Mouse (Mus musculus): ENCODE results near the gene Agtrap. TPM values are rescaled to one million over a fixed set of nuclear protein-coding genes. Genes with fewer than 3 reads are reported as not detected.
"Not testable (repeated sequence)": the region's sequence is repeated elsewhere in the genome, so short reads cannot be mapped to it uniquely, and the experiment has no call there.

Gene Agtrap
- polyA plus RNA-seq, 1 experiment from 2014 or later: 15.4 TPM

DNA sequence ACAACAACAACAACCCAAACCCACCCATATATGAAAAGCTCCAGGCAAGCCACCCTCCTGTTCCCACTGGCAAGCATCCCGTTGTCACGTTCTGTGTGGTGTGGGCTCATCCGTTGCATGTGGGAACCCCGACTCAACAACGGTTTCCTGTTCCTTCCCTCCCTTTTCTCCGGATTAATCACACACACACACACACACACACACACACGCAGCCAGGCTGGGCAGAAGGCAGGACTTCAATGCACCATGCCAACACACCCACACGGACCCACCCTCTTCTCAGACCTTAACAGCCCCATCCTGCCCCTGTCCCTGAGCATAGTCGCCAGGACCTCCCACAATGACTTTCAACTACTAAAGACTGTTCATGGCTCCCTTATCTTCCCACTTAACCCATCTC is 32.7 kb upstream of the Agtrap start:
- Histone ChIP-seq H3K36me3 (no peaks in the 10 kb centered on the region), H3K4me3 (no peak overlapping the region), H3K27me3 (replicated peaks) (peaks cover 44% of the 10 kb centered on the region), H3K27ac (replicated peaks) (no peak overlapping the region), H3K9ac (no peak overlapping the region), H3K4me2 (no peak overlapping the region), H3K4me1 (peaks cover 3% of the 10 kb centered on the region), H3K9me3 (peaks cover 3% of the 10 kb centered on the region; the same call in 1 of the 2 replicates)
- no peak for ATAC-seq (ENCODE audit: extremely low read depth, insufficient number of reproducible peaks, low FRiP score, low TSS enrichment)
- 71% methylated on average over 9 of the region's 9 CpGs for WGBS

DNA sequence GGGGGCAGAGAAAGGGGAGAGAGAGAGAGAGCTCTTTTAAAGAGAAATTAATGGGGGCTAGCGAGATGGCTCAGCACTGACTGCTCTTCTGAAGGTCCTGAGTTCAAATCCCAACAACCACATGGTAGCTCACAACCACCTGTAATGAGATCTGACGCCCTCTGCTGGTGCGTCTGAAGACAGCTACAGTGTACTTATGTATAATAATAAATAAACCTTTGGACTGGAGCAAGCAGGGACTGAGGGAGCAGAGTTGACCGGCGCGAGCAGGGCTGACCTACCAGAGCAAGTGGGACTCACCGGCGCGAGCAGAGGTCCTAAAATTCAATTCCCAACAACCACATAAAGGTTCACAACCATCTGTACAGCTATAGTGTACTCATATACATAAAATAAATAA is 31.7 kb upstream of the Agtrap start:
- not testable (repeated sequence) for H3K36me3 ChIP-seq; H3K9me3 ChIP-seq; ATAC-seq (ENCODE audit: extremely low read depth, insufficient number of reproducible peaks, low FRiP score, low TSS enrichment); H3K27ac ChIP-seq (replicated peaks); H3K4me3 ChIP-seq; H3K9ac ChIP-seq; H3K4me2 ChIP-seq
- peaks cover 10% of the 10 kb centered on the region for H3K4me1 ChIP-seq
- 76% methylated on average over 9 of the region's 9 CpGs for WGBS
- peaks cover 41% of the 10 kb centered on the region for H3K27me3 ChIP-seq (replicated peaks)

DNA sequence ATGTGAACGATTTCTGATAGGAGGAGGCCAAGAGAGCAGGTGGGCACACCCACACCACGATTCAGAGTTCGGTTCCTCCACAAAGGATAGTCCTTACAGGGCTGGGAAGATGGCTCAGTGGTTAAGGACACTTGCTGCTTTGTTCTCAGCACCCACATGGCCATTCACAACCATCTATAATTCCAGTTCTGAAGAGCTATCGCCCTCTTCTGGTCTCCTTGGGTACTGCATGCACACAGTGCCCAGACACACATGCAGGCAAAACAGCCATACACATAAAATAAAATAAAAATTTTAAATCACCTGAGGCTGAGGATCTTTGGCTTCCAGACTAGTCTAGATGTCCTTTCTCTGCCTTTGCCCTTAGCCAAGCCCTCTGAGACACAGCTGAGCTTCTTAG is 29.6 kb upstream of the Agtrap start:
- ATAC-seq (ENCODE audit: extremely low read depth, insufficient number of reproducible peaks, low FRiP score, low TSS enrichment): no peak
- Histone ChIP-seq H3K27ac (replicated peaks) (no peak overlapping the region), H3K36me3 (no peaks in the 10 kb centered on the region), H3K9me3 (peaks cover 3% of the 10 kb centered on the region; the same call in 1 of the 2 replicates), H3K4me1 (peaks cover 10% of the 10 kb centered on the region), H3K4me2 (no peak overlapping the region), H3K9ac (no peak overlapping the region), H3K4me3 (no peak overlapping the region), H3K27me3 (replicated peaks) (peaks cover 39% of the 10 kb centered on the region)
- 71% methylated on average over 4 of the region's 4 CpGs for WGBS

DNA sequence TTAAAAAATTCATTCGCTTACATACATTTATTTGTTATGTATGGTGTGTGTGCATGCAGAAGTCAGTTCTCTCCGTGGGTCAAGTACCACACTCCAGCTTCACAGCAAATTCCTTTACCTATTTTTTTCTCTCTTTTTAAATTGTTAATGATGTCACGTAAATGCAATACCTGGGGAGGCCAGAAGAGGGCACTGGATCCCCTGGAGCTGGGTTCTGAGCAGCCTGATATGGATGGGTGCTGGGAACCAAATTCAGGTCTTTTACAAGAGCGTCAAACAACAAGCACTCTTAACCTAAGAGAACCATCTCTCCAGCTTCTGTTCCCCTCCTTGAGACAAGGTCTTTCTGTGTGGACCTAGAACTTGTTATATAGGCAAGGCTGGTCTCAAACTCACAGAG is 28.8 kb upstream of the Agtrap start:
- Histone ChIP-seq H3K9me3 (peaks cover 3% of the 10 kb centered on the region; the same call in 1 of the 2 replicates), H3K4me1 (peaks cover 10% of the 10 kb centered on the region), H3K4me3 (no peak overlapping the region), H3K4me2 (no peak overlapping the region), H3K27me3 (replicated peaks) (peaks cover 34% of the 10 kb centered on the region), H3K9ac (no peak overlapping the region), H3K36me3 (no peaks in the 10 kb centered on the region), H3K27ac (replicated peaks) (no peak overlapping the region)
- no peak for ATAC-seq (ENCODE audit: extremely low read depth, insufficient number of reproducible peaks, low FRiP score, low TSS enrichment)
- 78% methylated on average over 4 of the region's 4 CpGs for WGBS

DNA sequence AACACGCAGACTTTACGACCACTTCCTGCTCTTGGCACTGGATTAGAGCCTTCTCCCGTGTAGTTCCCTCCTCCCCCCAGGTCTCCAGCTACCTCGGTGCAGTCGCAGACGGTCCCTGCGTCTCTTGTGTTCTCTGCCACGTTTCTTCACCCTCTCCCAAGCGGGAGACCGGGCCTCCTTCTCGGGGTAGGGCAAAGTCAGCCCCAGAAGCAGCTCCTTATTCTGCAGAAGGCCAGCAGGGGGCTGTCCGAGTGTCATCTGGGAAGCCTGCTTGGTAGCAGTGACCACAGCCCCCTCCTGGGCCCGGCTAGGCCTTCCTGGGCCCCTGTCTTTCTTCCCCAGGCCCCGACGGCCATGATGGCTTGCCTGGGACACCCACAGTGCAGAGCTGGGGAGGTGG is 27.6 kb upstream of the Agtrap start:
- Histone ChIP-seq H3K4me3 (peak overlapping the region; percentile 2; the same call in 1 of the 2 replicates), H3K9ac (peak overlapping the region; percentile 44; the same call in 1 of the 2 replicates), H3K9me3 (peaks cover 3% of the 10 kb centered on the region; the same call in 1 of the 2 replicates), H3K4me2 (peak overlapping the region; percentile 46), H3K27ac (replicated peaks) (no peak overlapping the region), H3K36me3 (no peaks in the 10 kb centered on the region), H3K27me3 (replicated peaks) (peaks cover 27% of the 10 kb centered on the region), H3K4me1 (peaks cover 10% of the 10 kb centered on the region)
- WGBS: 3% methylated on average over 15 of the region's 15 CpGs
- ATAC-seq (ENCODE audit: extremely low read depth, insufficient number of reproducible peaks, low FRiP score, low TSS enrichment): no peak

DNA sequence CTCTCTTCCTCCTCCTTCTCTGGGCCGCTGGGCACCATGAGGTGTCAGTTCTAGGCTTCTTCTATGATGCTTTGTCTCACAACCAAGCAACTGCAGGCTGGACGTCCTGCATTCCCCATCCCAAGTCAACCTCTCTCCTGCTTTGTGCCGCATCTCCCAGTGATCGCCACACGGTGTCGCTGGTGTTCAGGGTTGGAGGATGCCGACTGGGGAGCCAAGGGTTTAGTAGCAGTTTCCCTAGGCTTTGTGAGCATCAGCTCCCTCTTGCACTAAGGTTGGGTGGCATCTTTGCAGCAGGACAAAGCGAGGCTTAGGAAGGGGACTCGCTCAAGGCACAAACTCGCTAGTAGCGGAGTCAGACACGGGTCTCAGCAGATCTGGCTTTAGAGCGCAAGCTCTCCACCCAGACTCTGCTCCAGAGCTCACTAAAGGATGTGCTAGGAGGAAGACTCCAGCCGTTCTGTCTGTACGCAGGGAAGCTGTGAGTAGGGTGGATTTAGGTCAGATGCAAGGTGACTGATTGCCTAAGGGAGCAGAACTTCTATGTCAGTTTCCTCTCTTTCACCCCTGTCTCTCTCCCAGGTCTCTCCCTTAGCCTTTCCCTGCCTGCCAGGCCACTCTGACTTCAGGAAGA is 27.0 kb upstream of the Agtrap start:
- H3K27me3 ChIP-seq (replicated peaks): peaks cover 27% of the 10 kb centered on the region
- H3K9ac ChIP-seq: peak overlapping the region; percentile 44; the same call in 1 of the 2 replicates
- 5% methylated on average over 15 of the region's 15 CpGs for WGBS
- no peak overlapping the region for H3K4me3 ChIP-seq
- H3K36me3 ChIP-seq: no peaks in the 10 kb centered on the region
- peaks cover 3% of the 10 kb centered on the region; the same call in 1 of the 2 replicates for H3K9me3 ChIP-seq
- H3K4me1 ChIP-seq: peaks cover 10% of the 10 kb centered on the region
- no peak for ATAC-seq (ENCODE audit: extremely low read depth, insufficient number of reproducible peaks, low FRiP score, low TSS enrichment)
- no peak overlapping the region for H3K27ac ChIP-seq (replicated peaks)
- peak overlapping the region; percentile 46 for H3K4me2 ChIP-seq

DNA sequence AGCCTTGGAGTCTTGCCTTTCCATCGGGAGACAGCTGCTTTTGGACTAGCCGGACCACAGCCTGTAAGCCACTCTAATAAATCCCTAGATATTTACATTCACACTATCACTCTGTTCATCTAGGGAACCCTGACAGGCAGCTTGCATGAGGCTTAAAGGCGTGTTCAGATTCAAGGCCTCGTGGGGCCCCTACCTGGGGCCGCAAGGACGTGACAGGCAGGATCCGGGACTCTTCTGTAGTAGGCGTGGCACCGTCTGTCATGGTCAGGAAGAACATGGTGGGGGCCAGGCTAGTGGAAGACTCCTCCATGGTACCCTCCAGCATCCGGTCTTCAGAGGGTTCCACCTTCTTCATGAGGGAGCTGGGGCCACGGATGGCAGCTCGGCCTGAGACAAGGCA is 24.7 kb upstream of the Agtrap start:
- Histone ChIP-seq H3K36me3 (no peaks in the 10 kb centered on the region), H3K27ac (replicated peaks) (no peak overlapping the region), H3K4me2 (no peak overlapping the region), H3K27me3 (replicated peaks) (peaks cover 29% of the 10 kb centered on the region), H3K4me3 (no peak overlapping the region), H3K9me3 (peaks cover 3% of the 10 kb centered on the region; the same call in 1 of the 2 replicates), H3K9ac (no peak overlapping the region), H3K4me1 (peaks cover 28% of the 10 kb centered on the region)
- 78% methylated on average over 12 of the region's 12 CpGs for WGBS
- no peak for ATAC-seq (ENCODE audit: extremely low read depth, insufficient number of reproducible peaks, low FRiP score, low TSS enrichment)

DNA sequence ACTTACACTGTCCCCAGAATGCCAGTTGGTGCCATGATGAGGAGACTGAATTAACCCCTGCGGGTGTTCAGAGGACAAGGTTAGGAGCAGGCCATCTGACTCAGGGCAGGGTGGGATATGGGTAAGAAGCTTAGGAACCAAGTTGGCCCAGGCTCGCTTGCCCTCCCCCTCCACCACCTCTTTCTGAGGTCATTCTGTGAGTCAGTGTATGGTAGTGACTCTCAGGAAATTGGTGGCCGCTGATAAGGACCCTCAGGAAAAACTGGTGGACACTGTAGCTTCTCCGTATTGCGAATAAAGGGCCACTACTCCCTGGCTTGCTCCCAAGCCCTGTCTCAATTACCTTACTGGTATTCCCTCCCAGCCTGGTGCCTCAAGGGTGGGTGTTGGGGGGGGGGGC is 21.4 kb upstream of the Agtrap start:
- Histone ChIP-seq H3K4me1 (peaks cover 27% of the 10 kb centered on the region), H3K27me3 (replicated peaks) (peaks cover 24% of the 10 kb centered on the region), H3K4me3 (no peak overlapping the region), H3K27ac (replicated peaks) (no peak overlapping the region), H3K36me3 (no peaks in the 10 kb centered on the region), H3K4me2 (no peak overlapping the region), H3K9ac (no peak overlapping the region), H3K9me3 (no peaks in the 10 kb centered on the region)
- WGBS: 42% methylated on average over 5 of the region's 5 CpGs
- no peak for ATAC-seq (ENCODE audit: extremely low read depth, insufficient number of reproducible peaks, low FRiP score, low TSS enrichment)

DNA sequence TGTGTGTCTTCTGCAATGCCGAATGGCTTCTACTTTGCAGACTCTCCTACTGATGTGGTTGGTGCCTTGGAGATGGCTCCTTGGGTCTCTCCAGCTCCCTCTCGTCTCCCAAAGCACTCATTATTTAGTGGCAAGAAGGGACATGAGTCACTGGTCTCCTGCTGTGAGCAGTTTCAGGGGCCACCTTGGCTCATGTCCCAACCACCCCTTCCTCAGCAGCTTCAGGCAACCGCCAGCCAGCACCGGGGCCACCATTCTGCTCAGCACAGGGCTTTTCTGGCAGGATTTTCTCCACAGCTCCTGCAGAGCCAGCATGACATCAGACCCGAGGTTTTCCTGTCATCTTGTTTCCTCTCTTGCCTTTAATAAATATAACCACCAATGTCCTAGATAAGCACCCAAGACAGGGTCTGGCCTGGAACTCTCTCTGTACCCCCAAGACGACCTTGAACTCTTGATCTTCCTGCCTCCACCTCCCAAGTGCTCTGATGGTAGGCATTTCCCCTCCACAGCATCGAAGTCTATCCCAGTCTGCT is 20.8 kb upstream of the Agtrap start:
- H3K27me3 ChIP-seq (replicated peaks): peaks cover 20% of the 10 kb centered on the region; the same call in 1 of the 2 replicates
- H3K4me3 ChIP-seq: no peak overlapping the region
- H3K4me2 ChIP-seq: no peak overlapping the region
- no peaks in the 10 kb centered on the region for H3K9me3 ChIP-seq
- H3K9ac ChIP-seq: no peak overlapping the region
- H3K36me3 ChIP-seq: no peaks in the 10 kb centered on the region
- ATAC-seq (ENCODE audit: extremely low read depth, insufficient number of reproducible peaks, low FRiP score, low TSS enrichment): no peak
- 40% methylated on average over 7 of the region's 7 CpGs for WGBS
- H3K4me1 ChIP-seq: peaks cover 27% of the 10 kb centered on the region
- no peak overlapping the region for H3K27ac ChIP-seq (replicated peaks)

DNA sequence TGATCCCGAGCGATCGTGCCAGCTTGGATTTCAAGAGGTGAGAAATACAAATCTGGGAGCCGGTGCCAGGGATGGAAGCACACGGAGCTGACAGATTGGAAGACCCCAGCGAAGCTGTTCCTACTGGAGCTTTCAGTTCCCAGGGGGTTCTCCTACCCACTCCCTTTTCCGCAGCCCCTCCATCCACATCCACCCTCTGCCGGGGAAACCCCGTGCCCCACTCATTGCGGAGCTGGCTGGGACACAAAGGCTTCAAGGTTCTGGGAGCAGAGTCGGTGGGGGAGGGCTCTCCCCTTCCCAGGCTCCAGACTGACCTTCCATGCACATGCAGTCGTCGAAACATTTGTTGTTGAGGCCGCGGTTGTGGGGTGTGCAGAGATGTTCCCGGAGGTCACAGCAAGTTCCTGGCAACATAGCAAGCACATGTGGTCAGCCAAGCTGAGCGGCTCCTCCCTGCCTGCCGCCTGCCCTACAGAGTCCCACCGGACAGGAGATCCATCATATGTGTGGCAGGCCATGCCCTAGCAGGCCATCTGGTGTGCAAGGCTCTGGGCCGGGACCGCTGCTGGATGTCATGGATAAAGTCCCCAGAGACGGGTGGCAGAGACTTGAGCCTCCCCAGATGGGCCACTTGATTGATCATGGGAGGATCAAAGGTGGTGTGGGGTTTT is 19.9 kb upstream of the Agtrap start:
- peaks cover 18% of the 10 kb centered on the region; the same call in 1 of the 2 replicates for H3K27me3 ChIP-seq (replicated peaks)
- peaks cover 27% of the 10 kb centered on the region for H3K4me1 ChIP-seq
- 42% methylated on average over 22 of the region's 22 CpGs for WGBS
- no peak overlapping the region for H3K27ac ChIP-seq (replicated peaks)
- ATAC-seq (ENCODE audit: extremely low read depth, insufficient number of reproducible peaks, low FRiP score, low TSS enrichment): no peak
- H3K4me2 ChIP-seq: peak overlapping the region; percentile 13; the same call in 1 of the 2 replicates
- H3K9me3 ChIP-seq: no peaks in the 10 kb centered on the region
- H3K4me3 ChIP-seq: no peak overlapping the region
- H3K36me3 ChIP-seq: no peaks in the 10 kb centered on the region
- 0 out of 2 replicates have a peak overlapping the region, but pooled peaks have one; percentile 28 for H3K9ac ChIP-seq

DNA sequence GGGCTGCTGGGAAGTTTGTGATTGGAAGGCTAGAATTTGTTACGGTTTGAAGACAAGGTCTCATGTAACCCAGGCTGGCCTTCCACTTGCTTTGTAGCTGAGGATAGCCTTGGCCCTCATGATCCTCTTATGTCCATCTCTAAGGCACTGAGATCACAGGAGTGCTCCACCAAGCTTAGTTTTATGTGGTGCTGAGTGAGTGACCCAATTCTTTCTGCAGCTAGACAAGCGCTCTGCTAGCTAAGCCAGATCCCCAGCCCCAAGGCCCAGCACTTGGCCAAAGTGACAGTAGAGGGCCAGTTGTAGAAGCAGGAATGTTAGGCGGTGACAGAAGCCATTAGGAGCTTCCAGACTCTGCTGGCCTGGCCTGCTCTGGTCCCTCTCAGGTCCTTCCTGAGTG is 16.3 kb upstream of the Agtrap start:
- no peak overlapping the region for H3K9ac ChIP-seq
- H3K4me2 ChIP-seq: no peak overlapping the region
- ATAC-seq (ENCODE audit: extremely low read depth, insufficient number of reproducible peaks, low FRiP score, low TSS enrichment): no peak
- 64% methylated on average over 3 of the region's 3 CpGs for WGBS
- H3K27me3 ChIP-seq (replicated peaks): peaks cover 24% of the 10 kb centered on the region
- no peaks in the 10 kb centered on the region for H3K9me3 ChIP-seq
- H3K36me3 ChIP-seq: no peaks in the 10 kb centered on the region
- H3K4me3 ChIP-seq: no peak overlapping the region
- H3K27ac ChIP-seq (replicated peaks): no peak overlapping the region
- peaks cover 34% of the 10 kb centered on the region for H3K4me1 ChIP-seq
